Mouse (Mus musculus) stomach, embryonic 14.5 days (tissue): ENCODE data around the gene Itgb2l. TPM values are rescaled to one million over a fixed set of nuclear protein-coding genes. Genes with fewer than 3 reads are reported as not detected.

Experiments
- ATAC-seq: fragments of 200-750 bp; cut with Nextera tagmentation; 2 replicates; pipeline ENCODE4 v1.8.0; 2017; ENCODE audit warnings: low read depth, moderate TSS enrichment; ENCODE audit not compliant: insufficient number of reproducible peaks, insufficient read depth, low FRiP score
- H3K27ac ChIP-seq: fragments of 300-500 bp; sonication (generic); 2 replicates; pipeline ENCODE4 v1.5.1; 2014; ENCODE audit warnings: mild to moderate bottlenecking, low read length, moderate library complexity, mixed read lengths
- H3K27me3 ChIP-seq: fragments of 300-500 bp; sonication (generic); 2 replicates; pipeline ENCODE4 v1.6.1; 2014; ENCODE audit warnings: low read length, control low read depth, mixed read lengths; ENCODE audit not compliant: control insufficient read depth, insufficient read depth
- H3K36me3 ChIP-seq: fragments of 300-500 bp; sonication (generic); 2 replicates; pipeline ENCODE4 v1.6.1; 2014; ENCODE audit warnings: mild to moderate bottlenecking, control low read depth, low read length, moderate library complexity, mixed read lengths; ENCODE audit not compliant: control insufficient read depth, insufficient read depth
- H3K4me1 ChIP-seq: fragments of 300-500 bp; sonication (generic); 2 replicates; pipeline ENCODE4 v1.6.1; 2014; ENCODE audit warnings: low read length, control low read depth, mixed read lengths; ENCODE audit not compliant: control insufficient read depth, insufficient read depth
- H3K4me2 ChIP-seq: fragments of 300-500 bp; sonication (generic); replicated peaks from 2 replicates; pipeline ENCODE4 v1.6.1; 2014; ENCODE audit warnings: low read depth, low read length, control low read depth
- H3K4me3 ChIP-seq: fragments of 300-500 bp; sonication (generic); 2 replicates; pipeline ENCODE4 v1.5.1; 2014; ENCODE audit warnings: low read depth, low read length, control low read depth
- H3K9ac ChIP-seq: fragments of 300-500 bp; sonication (generic); replicated peaks from 2 replicates; pipeline ENCODE4 v1.6.1; 2014; ENCODE audit warnings: low read depth, mild to moderate bottlenecking, control low read depth, low read length, moderate library complexity, mixed read lengths
- H3K9me3 ChIP-seq: fragments of 300-500 bp; sonication (generic); 2 replicates; pipeline ENCODE4 v1.6.1; 2016; ENCODE audit warnings: low read depth, low read length, control low read depth; ENCODE audit not compliant: control insufficient read depth
- WGBS: fragments of 180-500 bp; shearing (Covaris S2); extraction: QIAGEN DNeasy Blood & Tissue Kit; methylation state at CpG from one replicate; pipeline ENCODE4 v1.1.7; 2014; 5-methylcytosine and 5-hydroxymethylcytosine counted together
- polyA plus RNA-seq: library from polyadenylated mRNA; unstranded; fragments of >200 nt; fragmentation: Nextera tagmentation; extraction: Ambion mirVana; gene quantifications from 2 replicates; pipeline ENCODE4 v1.2.1, GENCODE M21; 2014

Itgb2l gene
- polyA plus RNA-seq, 1 experiment from 2014 or later, result 0.90 TPM

GRCm38 (mm10) chr16:96440871-96441270 is 2.5 kb downstream of the Itgb2l start:
- WGBS, result 86% methylated on average over 8 of the region's 8 CpGs

GRCm38 (mm10) chr16:96439682-96440081 is 3.7 kb downstream of the Itgb2l start:
- Histone ChIP-seq H3K4me2 (no peak overlapping the region), H3K36me3 (no peaks in the 10 kb centered on the region), H3K4me1 (no peaks in the 10 kb centered on the region), H3K27me3 (no peaks in the 10 kb centered on the region), H3K4me3 (no peak overlapping the region), H3K9ac (no peak overlapping the region), H3K27ac (no peak overlapping the region), H3K9me3 (no peaks in the 10 kb centered on the region)
- 69% methylated on average over 4 of the region's 4 CpGs for WGBS
- ATAC-seq, result no peak

More at GRCm38 (mm10) chr16:96440871-96441270, 2.5 kb downstream of the Itgb2l start:
- Histone ChIP-seq H3K36me3 (no peaks in the 10 kb centered on the region), H3K9me3 (no peaks in the 10 kb centered on the region), H3K27ac (no peak overlapping the region), H3K4me1 (no peaks in the 10 kb centered on the region), H3K4me2 (no peak overlapping the region), H3K4me3 (no peak overlapping the region), H3K27me3 (no peaks in the 10 kb centered on the region), H3K9ac (no peak overlapping the region)
- ATAC-seq, result no peak

- Histone ChIP-seq H3K27me3 (no peaks in the 10 kb centered on the region), H3K4me3 (no peak overlapping the region), H3K4me1 (no peaks in the 10 kb centered on the region), H3K4me2 (no peak overlapping the region), H3K27ac (no peak overlapping the region), H3K36me3 (no peaks in the 10 kb centered on the region), H3K9ac (no peak overlapping the region), H3K9me3 (no peaks in the 10 kb centered on the region)
- 92% methylated on average over 5 of the region's 5 CpGs for WGBS
- no peak for ATAC-seq
Measured at GRCm38 (mm10) chr16:96438946-96439345, 4.5 kb downstream of the Itgb2l start.

DNA sequence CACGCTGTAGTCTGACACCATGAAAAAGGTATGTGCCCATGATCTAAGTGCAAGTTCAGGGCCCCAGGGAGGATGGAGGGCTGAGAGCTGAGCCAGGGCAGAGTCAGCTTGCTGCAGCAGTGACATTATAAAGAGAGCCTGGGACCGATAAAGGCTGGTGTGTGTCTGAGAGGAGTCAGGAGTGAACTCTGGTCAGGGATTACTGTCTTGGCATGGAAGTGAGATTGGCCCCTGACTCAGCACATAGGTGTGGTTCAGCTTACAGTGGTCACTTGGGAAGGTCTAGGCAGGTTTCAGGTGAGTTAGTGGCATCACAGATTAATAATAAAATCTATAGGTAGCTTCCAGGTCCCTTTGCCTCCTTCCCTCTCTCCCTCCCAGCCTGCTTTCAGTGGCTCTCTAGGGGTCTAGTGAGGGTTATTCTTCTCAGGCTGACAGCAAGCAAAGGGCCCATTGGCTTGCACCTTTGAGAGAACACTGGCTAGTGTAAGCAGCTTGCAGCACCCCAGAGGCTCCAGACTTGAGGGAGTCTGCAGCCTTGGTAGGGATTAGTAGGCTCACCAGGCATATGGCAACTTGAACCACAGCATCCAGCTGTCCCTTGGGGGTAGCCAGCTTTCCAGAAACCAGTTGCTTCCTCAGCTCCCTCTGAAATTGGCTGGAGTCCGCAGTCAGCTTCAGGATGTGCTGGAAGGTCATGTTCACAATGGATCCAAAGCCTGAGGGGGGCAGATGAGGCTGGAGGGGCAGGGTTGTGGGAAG is 9.2 kb downstream of the Itgb2l start:
- no peak for ATAC-seq
- Histone ChIP-seq H3K9me3 (no peaks in the 10 kb centered on the region), H3K27ac (no peak overlapping the region), H3K9ac (no peak overlapping the region), H3K4me1 (no peaks in the 10 kb centered on the region), H3K4me3 (no peak overlapping the region), H3K36me3 (no peaks in the 10 kb centered on the region), H3K4me2 (no peak overlapping the region), H3K27me3 (no peaks in the 10 kb centered on the region)
- 71% methylated on average over 3 of the region's 3 CpGs for WGBS

DNA sequence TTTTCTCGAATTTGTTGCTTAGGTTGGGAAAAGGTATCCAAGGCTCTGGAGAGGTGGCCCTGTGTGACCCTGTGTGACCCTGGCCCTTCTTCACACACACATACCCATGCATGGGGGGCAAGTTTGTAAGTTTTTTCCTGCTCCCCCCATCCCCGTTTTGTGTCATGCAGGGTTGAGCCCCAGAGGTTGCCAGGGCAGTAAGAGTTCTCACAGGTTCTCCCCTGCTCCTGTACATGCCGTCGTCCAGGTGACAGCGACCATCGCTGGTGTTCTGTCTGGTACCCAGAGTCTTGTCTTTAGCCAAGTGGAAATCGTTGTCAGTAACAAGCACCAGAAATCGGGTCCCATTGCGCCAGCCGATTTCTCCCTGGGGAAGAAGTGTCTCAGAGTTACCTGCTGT is 10.2 kb downstream of the Itgb2l start:
- Histone ChIP-seq H3K9me3 (no peaks in the 10 kb centered on the region), H3K36me3 (no peaks in the 10 kb centered on the region), H3K4me3 (no peak overlapping the region), H3K27ac (no peak overlapping the region), H3K4me1 (no peaks in the 10 kb centered on the region), H3K27me3 (no peaks in the 10 kb centered on the region), H3K4me2 (no peak overlapping the region), H3K9ac (no peak overlapping the region)
- ATAC-seq, result no peak
- WGBS, result 84% methylated on average over 10 of the region's 10 CpGs

DNA sequence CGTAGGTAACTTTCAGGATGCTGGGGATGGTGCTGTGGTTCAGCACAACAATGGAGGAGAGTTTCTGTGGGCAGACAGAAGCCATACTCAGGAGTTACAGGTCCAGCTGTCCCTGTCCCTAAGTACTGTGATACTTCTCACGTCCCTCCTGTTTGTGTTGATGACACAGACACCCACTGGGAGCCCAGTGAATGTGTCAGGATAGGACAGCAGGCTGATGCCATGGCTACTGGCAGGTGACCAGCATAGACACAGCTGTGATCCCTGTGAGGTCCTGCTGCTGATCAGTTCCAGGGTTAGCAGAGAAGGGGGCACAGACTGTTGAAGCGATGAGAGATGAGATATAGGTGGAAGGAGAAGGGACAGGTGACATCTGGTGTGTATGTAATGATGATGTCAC is 14.4 kb downstream of the Itgb2l start:
- no peak for ATAC-seq
- no peak overlapping the region for H3K27ac ChIP-seq
- H3K4me3 ChIP-seq, result no peak overlapping the region
- no peaks in the 10 kb centered on the region for H3K36me3 ChIP-seq
- no peaks in the 10 kb centered on the region for H3K27me3 ChIP-seq
- H3K9me3 ChIP-seq, result no peaks in the 10 kb centered on the region
- 59% methylated on average over 3 of the region's 3 CpGs for WGBS
- no peaks in the 10 kb centered on the region for H3K4me1 ChIP-seq
- no peak overlapping the region for H3K9ac ChIP-seq
- H3K4me2 ChIP-seq, result no peak overlapping the region

DNA sequence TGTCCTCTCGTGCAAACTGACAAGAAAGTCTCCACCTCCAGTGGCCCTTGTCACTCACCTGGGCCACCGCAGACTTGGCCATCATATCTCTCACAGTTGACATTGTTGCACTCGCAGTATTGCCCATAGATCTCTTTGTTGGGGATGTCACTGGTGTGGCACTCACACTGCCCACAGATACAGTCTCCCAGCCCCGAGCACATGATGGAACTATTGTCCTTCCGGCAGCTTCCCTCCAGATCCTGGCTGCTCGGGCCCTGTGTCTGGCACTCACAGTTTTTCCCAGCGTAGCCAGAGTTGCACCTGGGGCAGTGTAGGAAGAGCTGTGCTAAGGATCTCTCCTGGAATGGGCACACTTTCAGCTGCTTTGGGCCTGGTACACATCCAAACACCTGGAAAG is 16.7 kb downstream of the Itgb2l start:
- Histone ChIP-seq H3K4me3 (no peak overlapping the region), H3K27ac (no peak overlapping the region), H3K9ac (no peak overlapping the region), H3K36me3 (no peaks in the 10 kb centered on the region), H3K9me3 (no peaks in the 10 kb centered on the region), H3K27me3 (no peaks in the 10 kb centered on the region), H3K4me2 (no peak overlapping the region), H3K4me1 (no peaks in the 10 kb centered on the region)
- no peak for ATAC-seq
- 84% methylated on average over 7 of the region's 7 CpGs for WGBS

DNA sequence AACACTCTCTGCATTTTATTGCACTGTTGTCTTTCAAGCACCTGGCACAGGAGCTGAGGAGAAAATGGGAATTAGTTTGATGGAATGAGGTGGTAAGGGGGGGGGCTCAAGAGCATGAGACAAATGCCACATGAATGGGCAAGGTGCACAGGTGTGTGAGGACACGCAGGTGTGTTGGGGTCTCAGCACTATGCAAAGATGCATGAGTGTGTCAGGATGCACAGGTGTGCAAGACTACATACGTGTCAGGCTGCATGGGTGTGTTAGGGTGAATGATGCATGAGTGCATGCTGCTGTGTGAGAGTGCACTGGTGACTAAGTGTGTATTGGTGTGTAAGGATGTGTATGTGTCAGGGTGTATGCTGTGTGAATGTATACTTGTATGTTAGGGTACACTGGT is 18.4 kb downstream of the Itgb2l start:
- Histone ChIP-seq H3K9ac (no peak overlapping the region), H3K4me3 (no peak overlapping the region), H3K36me3 (no peaks in the 10 kb centered on the region), H3K27ac (no peak overlapping the region), H3K9me3 (no peaks in the 10 kb centered on the region), H3K27me3 (no peaks in the 10 kb centered on the region), H3K4me1 (no peaks in the 10 kb centered on the region), H3K4me2 (no peak overlapping the region)
- 88% methylated on average over 2 of the region's 2 CpGs for WGBS
- ATAC-seq, result 0 out of 2 replicates have a peak, but pooled peaks have one; percentile 20

GRCm38 (mm10) chr16:96408064-96408465 is 35.4 kb downstream of the Itgb2l start:
- WGBS, result 10% methylated on average over 4 of the region's 4 CpGs
- H3K4me1 ChIP-seq, result 0 out of 2 replicates have a peak, but pooled peaks cover 6% of the 10 kb centered on the region
- H3K36me3 ChIP-seq, result no peaks in the 10 kb centered on the region
- no peak overlapping the region for H3K9ac ChIP-seq
- no peak overlapping the region for H3K27ac ChIP-seq
- H3K4me2 ChIP-seq, result no peak overlapping the region
- H3K4me3 ChIP-seq, result no peak overlapping the region
- H3K9me3 ChIP-seq, result no peaks in the 10 kb centered on the region
- no peaks in the 10 kb centered on the region for H3K27me3 ChIP-seq
- peak; percentile 53; the same call in 1 of the 2 replicates for ATAC-seq
